Mouse (Mus musculus): ENCODE results near the gene Klb. TPM values are rescaled to one million over a fixed set of nuclear protein-coding genes. Genes with fewer than 3 reads are reported as not detected.

Klb gene
- polyA plus RNA-seq, 1 experiment from 2014 or later: 0.13 TPM

DNA sequence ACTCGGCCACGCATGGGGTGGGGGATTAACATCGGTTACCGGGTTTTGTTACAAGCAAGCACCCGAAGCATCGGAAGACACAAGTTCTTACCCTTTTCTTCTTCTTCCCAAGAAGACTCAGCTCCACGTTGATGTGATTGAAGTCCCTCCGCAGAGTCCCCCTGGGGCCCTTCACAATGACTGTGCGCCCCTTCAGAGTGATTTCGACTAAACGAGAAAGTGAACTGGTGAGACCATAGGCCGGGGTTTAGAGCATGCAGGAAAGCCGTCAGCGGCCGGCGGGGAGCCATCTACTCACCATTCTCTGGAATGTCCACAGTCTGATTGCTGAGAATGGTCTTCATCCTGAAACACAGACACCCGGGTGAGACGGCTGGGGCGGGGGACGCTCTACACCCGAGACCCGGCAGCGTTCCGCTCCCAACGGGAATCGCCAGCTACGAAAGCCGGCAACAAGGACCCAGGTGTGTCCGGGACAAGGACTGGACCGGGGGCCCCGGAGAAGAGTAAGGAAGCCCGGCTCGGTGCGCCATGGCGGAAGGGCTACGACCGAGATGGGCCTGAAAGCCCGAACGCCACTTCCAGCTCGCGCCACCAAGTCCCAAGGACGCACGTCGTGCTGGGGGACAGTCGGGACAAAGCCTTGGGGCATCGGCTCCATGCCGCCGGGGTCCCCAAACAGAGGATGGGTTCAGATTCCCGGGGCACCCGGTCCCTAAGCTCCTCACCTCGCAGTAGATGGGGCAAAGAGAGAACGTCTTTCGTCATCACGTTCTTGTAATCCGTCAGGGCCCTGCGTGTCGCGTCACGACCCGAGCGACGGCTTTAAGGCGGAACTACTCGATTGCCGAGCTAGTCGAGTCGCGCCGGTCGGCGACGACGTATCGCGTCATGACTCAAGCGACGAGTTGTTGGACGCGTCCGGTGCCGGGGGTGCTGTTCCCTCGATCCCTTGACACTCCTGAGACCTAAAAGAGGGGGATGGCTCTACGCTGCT, 42.8 kb downstream of the Klb start, which contains the start of the genes Rpl9 and Lias:
Gene Rpl9 (minus strand): TSS at position 797 of the 997 bp plus-strand sequence.
Gene Lias (plus strand): TSS at position 850 of the 997 bp plus-strand sequence.
- Histone ChIP-seq H3K4me3 (ENCODE audit: low read depth, low read length) (peak within 1 kb of the TSS; percentile 95), H3K27me3 (ENCODE audit: control insufficient read depth, insufficient read depth, low read length) (no peaks in the 10 kb centered on the region; the same call in 1 of the 2 replicates), H3K36me3 (ENCODE audit: control insufficient read depth, insufficient read depth, low read length) (peaks cover 24% of the 10 kb centered on the region), H3K27ac (ENCODE audit: low read depth, low read length) (peak within 1 kb of the TSS; percentile 94), H3K9ac (replicated peaks; ENCODE audit: low read depth, low read length) (peak within 1 kb of the TSS; percentile 98), H3K9me3 (ENCODE audit: control insufficient read depth, low read length) (no peaks in the 10 kb centered on the region), H3K4me2 (ENCODE audit: low read depth, low read length) (peak within 1 kb of the TSS; percentile 59), H3K4me1 (ENCODE audit: control insufficient read depth, insufficient read depth, low read length) (peaks cover 8% of the 10 kb centered on the region)
- ATAC-seq (ENCODE audit: low read depth): peak; percentile 98
- under 1% methylated on average over 83 of the region's 83 CpGs for WGBS

DNA sequence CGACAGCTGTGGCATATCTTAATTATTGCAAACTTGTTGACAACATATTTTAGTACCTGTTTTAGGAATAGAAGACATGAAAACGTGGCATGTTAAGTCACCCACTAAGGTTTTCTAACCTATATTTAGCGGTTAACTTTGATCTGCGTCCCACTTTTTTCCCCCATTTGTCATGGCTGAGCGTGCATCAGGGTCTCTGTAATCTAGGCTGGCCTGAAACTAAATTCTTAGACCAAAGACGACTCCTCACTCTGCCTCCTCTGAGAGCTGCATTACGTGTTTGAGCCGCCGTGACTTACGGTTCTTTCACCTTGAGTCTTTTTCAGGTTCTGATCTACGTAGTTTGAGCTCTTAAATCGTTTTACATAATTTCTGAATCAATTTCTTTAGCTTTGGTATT, 43.6 kb downstream of the Klb start:
- H3K9me3 ChIP-seq (ENCODE audit: control insufficient read depth, low read length): no peaks in the 10 kb centered on the region
- WGBS: 3% methylated on average over 12 of the region's 12 CpGs
- peak; percentile 38 for ATAC-seq (ENCODE audit: low read depth)
- H3K4me3 ChIP-seq (ENCODE audit: low read depth, low read length): peak overlapping the region; percentile 95
- H3K36me3 ChIP-seq (ENCODE audit: control insufficient read depth, insufficient read depth, low read length): peaks cover 24% of the 10 kb centered on the region
- peaks cover 8% of the 10 kb centered on the region for H3K4me1 ChIP-seq (ENCODE audit: control insufficient read depth, insufficient read depth, low read length)
- H3K27me3 ChIP-seq (ENCODE audit: control insufficient read depth, insufficient read depth, low read length): no peaks in the 10 kb centered on the region; the same call in 1 of the 2 replicates
- peak overlapping the region; percentile 56 for H3K4me2 ChIP-seq (ENCODE audit: low read depth, low read length)
- peak overlapping the region; percentile 98; the same call in 1 of the 2 replicates for H3K9ac ChIP-seq (replicated peaks; ENCODE audit: low read depth, low read length)
- H3K27ac ChIP-seq (ENCODE audit: low read depth, low read length): peak overlapping the region; percentile 94

DNA sequence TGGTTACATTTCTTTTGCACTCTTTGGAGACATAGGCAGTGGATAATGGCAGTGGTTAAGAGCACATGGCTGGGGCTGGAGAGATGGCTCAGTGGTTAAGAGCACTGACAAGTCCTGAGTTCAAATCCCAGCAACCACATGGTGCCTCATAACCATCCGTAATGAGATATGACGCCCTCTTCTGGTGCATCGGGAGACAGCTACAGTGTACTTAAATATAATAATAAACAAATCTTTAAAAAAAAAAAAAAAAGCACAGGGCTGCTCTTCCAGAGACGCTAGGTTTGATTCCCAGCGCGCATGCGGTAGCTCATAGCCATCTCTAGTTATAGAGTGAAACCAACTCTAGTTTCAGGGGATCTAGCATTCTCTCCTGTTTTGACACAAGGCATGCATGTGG, 46.3 kb downstream of the Klb start:
- H3K4me1 ChIP-seq (ENCODE audit: control insufficient read depth, insufficient read depth, low read length): peaks cover 8% of the 10 kb centered on the region
- 92% methylated on average over 7 of the region's 7 CpGs for WGBS
- H3K4me3 ChIP-seq (ENCODE audit: low read depth, low read length): no peak overlapping the region
- no peak for ATAC-seq (ENCODE audit: low read depth)
- H3K27ac ChIP-seq (ENCODE audit: low read depth, low read length): no peak overlapping the region
- H3K27me3 ChIP-seq (ENCODE audit: control insufficient read depth, insufficient read depth, low read length): no peaks in the 10 kb centered on the region; the same call in 1 of the 2 replicates
- no peak overlapping the region for H3K9ac ChIP-seq (replicated peaks; ENCODE audit: low read depth, low read length)
- peaks cover 5% of the 10 kb centered on the region for H3K36me3 ChIP-seq (ENCODE audit: control insufficient read depth, insufficient read depth, low read length)
- H3K9me3 ChIP-seq (ENCODE audit: control insufficient read depth, low read length): no peaks in the 10 kb centered on the region
- no peak overlapping the region for H3K4me2 ChIP-seq (ENCODE audit: low read depth, low read length)

DNA sequence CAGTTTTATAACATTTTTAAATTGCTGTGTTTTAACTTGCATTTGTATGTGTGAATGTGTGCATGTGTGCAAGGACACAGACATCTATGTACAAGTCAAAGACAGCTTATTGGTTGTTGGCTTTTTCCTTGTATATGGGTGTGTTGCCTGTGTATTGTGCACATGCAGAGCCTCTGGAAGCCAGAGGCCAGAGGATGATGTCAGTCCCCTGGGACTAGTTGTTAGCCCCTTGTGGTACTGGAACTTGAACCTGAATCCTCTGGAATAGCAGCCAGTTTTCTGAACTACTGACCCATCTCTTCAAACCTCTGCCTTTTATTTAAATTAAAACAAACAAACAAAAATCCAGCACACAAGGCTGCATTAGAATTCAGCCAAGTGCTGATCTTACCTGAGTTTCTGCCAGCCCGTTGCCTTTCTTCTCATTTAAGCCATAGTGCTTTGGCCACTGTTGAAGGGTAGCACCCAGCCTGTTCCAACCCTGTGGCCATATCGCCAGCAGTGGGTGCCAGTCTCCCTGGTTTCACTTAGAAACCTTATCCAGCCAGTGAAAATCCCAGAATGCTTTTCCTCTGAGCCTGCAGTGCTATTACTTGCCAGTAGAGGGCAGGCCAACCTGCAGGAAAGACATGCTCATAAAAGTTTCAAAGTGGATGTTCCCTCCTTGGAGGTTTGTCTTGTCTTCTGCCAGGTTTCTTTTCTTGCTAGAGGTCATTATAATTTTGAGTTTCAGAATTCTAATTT, 53.3 kb downstream of the Klb start:
- Histone ChIP-seq H3K4me3 (ENCODE audit: low read depth, low read length) (no peak overlapping the region), H3K4me2 (ENCODE audit: low read depth, low read length) (no peak overlapping the region), H3K36me3 (ENCODE audit: control insufficient read depth, insufficient read depth, low read length) (peaks cover 33% of the 10 kb centered on the region), H3K9ac (replicated peaks; ENCODE audit: low read depth, low read length) (no peak overlapping the region), H3K27me3 (ENCODE audit: control insufficient read depth, insufficient read depth, low read length) (no peaks in the 10 kb centered on the region), H3K27ac (ENCODE audit: low read depth, low read length) (no peak overlapping the region), H3K9me3 (ENCODE audit: control insufficient read depth, low read length) (no peaks in the 10 kb centered on the region), H3K4me1 (ENCODE audit: control insufficient read depth, insufficient read depth, low read length) (no peaks in the 10 kb centered on the region)
- WGBS: 26% methylated on average over 2 of the region's 2 CpGs
- peak; percentile 77; the same call in 1 of the 2 replicates for ATAC-seq (ENCODE audit: low read depth)

DNA sequence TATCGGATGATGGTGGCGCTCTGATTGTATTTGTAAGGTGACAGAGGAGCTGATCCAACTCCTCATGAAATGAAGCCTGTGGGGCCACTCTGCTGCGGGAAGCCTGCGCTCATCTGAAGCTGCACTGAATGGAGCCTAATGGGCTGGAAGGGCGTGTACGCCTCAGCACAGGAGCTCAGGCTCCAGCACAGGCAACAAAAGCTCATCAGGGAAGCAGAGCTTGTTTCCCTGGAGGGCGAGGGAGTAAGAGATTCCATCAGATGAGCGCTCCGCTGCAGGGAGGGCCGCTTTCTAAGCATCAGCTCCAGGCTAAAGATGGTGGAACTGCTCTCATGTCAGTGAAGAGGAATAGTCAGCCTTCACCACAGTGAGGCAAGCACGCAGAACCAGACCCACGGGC, 59.9 kb downstream of the Klb start:
- no peak overlapping the region for H3K4me3 ChIP-seq (ENCODE audit: low read depth, low read length)
- H3K4me1 ChIP-seq (ENCODE audit: control insufficient read depth, insufficient read depth, low read length): no peaks in the 10 kb centered on the region
- H3K36me3 ChIP-seq (ENCODE audit: control insufficient read depth, insufficient read depth, low read length): peaks cover 31% of the 10 kb centered on the region
- no peak overlapping the region for H3K9ac ChIP-seq (replicated peaks; ENCODE audit: low read depth, low read length)
- no peak overlapping the region for H3K4me2 ChIP-seq (ENCODE audit: low read depth, low read length)
- H3K27ac ChIP-seq (ENCODE audit: low read depth, low read length): peak overlapping the region; percentile 56; the same call in 1 of the 2 replicates
- ATAC-seq (ENCODE audit: low read depth): no peak
- no peaks in the 10 kb centered on the region for H3K27me3 ChIP-seq (ENCODE audit: control insufficient read depth, insufficient read depth, low read length)
- WGBS: 34% methylated on average over 12 of the region's 12 CpGs
- H3K9me3 ChIP-seq (ENCODE audit: control insufficient read depth, low read length): no peaks in the 10 kb centered on the region

DNA sequence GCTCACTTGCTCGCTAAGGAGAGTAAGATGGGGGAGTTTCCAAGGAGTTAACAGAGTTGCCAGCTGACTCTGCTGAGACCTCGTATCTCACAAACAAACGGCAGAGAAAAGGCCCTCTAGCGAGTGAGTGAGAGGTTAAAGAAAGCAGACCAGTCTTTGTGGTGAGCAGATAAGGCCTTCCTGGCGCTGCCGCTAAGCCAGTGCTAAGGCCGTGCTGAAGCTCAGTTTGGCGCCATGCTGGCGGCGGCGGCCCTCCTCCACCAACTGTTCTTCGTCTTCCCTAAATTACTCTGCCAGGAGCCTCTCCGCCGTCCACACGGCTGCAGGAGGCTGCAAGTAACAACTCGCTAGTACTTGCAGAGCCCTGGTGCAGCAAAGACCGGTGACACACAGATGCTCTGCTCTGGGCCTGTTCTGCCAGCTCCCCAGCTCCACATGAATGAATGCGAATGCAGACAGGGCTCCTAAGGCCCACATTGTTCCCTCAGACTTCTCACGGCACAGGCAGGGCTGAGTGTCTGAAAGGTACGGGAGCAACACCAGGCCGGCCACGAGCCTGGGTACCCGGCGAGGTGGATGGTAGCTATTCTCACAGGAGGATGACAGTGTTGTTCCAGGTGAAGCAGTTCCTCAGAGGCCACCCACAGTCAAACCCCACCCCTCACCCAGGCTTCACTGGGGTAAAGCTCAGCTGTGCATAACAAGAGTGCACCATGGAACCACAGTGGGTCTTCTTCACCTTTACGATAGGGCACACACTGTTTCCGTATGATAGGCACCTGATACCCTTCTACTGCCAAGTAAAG, 67.7 kb downstream of the Klb start:
- Histone ChIP-seq H3K9ac (replicated peaks; ENCODE audit: low read depth, low read length) (no peak overlapping the region), H3K4me3 (ENCODE audit: low read depth, low read length) (no peak overlapping the region), H3K4me1 (ENCODE audit: control insufficient read depth, insufficient read depth, low read length) (no peaks in the 10 kb centered on the region), H3K4me2 (ENCODE audit: low read depth, low read length) (no peak overlapping the region; the same call in 1 of the 2 replicates), H3K9me3 (ENCODE audit: control insufficient read depth, low read length) (no peaks in the 10 kb centered on the region), H3K27ac (ENCODE audit: low read depth, low read length) (no peak overlapping the region; the same call in 1 of the 2 replicates), H3K27me3 (ENCODE audit: control insufficient read depth, insufficient read depth, low read length) (no peaks in the 10 kb centered on the region), H3K36me3 (ENCODE audit: control insufficient read depth, insufficient read depth, low read length) (peaks cover 47% of the 10 kb centered on the region)
- 27% methylated on average over 26 of the region's 26 CpGs for WGBS
- ATAC-seq (ENCODE audit: low read depth): no peak

DNA sequence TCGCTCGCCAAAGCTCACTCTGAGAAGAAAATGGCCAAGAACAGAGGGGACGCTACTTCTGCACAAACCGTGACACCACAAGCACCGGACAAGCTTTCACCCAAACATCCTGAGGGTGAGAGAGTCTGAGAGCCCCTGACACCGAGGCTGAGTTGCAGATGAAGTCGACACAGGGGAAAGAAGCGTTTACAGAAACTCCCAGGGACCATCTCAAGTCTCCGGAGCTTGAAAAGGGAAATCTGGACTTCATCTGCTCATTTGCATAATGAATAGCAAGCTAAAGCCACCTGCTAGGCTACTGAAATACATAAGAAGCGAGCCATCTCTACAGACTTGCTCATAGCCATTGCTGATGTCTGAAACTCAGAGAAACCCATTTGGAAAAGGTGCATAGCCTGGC, 71.0 kb downstream of the Klb start:
- Histone ChIP-seq H3K4me3 (ENCODE audit: low read depth, low read length) (no peak overlapping the region), H3K9ac (replicated peaks; ENCODE audit: low read depth, low read length) (no peak overlapping the region), H3K4me1 (ENCODE audit: control insufficient read depth, insufficient read depth, low read length) (no peaks in the 10 kb centered on the region), H3K9me3 (ENCODE audit: control insufficient read depth, low read length) (no peaks in the 10 kb centered on the region), H3K4me2 (ENCODE audit: low read depth, low read length) (no peak overlapping the region), H3K27ac (ENCODE audit: low read depth, low read length) (no peak overlapping the region), H3K27me3 (ENCODE audit: control insufficient read depth, insufficient read depth, low read length) (no peaks in the 10 kb centered on the region), H3K36me3 (ENCODE audit: control insufficient read depth, insufficient read depth, low read length) (peaks cover 44% of the 10 kb centered on the region)
- 81% methylated on average over 10 of the region's 10 CpGs for WGBS
- no peak for ATAC-seq (ENCODE audit: low read depth)

DNA sequence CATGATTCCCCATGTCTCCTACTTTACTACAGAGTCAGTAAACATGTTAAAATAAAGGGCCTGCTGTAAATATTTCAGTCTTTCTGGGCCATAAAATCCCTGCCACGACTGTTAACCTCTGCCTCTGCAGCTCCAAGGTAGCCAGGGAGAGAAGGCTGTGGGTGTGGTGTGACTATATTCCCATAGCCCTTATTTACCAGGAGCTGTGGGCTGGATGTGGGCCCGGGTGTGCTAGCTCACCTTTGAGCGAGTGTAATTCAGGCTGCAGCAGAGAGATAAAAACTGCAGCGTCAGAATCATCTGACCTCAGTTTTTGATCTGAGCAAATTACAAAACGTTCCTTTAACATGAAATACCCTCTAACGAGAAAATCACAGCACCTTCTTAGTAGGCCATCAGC, 72.7 kb downstream of the Klb start:
- 72% methylated on average over 6 of the region's 6 CpGs for WGBS

More for the DNA sequence above, 72.7 kb downstream of the Klb start:
- Histone ChIP-seq H3K27ac (ENCODE audit: low read depth, low read length) (no peak overlapping the region), H3K27me3 (ENCODE audit: control insufficient read depth, insufficient read depth, low read length) (no peaks in the 10 kb centered on the region), H3K9me3 (ENCODE audit: control insufficient read depth, low read length) (no peaks in the 10 kb centered on the region), H3K9ac (replicated peaks; ENCODE audit: low read depth, low read length) (no peak overlapping the region), H3K36me3 (ENCODE audit: control insufficient read depth, insufficient read depth, low read length) (peaks cover 39% of the 10 kb centered on the region), H3K4me1 (ENCODE audit: control insufficient read depth, insufficient read depth, low read length) (no peaks in the 10 kb centered on the region), H3K4me2 (ENCODE audit: low read depth, low read length) (no peak overlapping the region), H3K4me3 (ENCODE audit: low read depth, low read length) (no peak overlapping the region)
- no peak for ATAC-seq (ENCODE audit: low read depth)

All from neural tube, embryonic 14.5 days (tissue).